Mouse (Mus musculus): ENCODE data around the gene Selenon.

Selenon gene

DNA sequence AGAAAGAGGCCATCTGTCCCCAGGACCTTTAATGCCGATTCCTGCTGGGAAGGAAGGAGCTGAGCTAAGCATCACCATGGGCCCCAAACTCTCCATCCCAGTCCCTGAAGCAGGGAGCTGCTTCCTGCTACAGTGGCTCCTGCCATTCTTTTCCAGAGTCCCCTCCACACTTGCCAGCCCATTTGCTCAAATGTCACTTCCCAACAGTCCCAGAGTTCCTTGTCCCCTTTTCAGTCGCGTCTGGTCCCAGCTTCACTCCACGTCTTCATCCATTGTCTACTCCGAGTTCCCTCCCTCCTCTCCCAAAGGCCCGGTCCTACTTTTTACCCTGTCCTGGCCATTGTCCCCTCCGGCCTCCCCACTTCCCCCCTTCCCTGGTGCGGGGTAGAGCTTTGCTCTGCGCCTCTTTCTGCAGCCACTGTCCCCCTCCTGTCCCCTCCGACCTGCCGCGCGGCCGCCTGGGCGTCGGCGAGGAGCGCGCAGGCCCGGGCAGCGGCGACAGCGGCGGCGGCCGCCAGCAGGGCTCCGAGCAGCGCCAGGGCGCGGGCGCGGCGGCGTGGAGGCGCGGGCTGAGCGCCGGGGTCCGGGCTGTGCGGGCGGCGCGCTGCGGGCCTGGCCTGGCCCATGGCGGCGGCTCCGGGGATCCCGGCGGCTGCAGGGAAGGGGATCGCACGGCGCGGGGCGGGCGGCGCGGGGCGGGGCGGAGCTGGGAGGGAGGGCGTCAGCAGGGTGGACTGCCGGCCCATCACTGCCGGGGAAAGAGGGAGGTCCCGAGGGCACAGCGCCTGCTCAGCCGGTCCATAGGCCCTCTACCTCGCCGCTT, at the start of gene Selenon:
TSS of gene Selenon (minus strand) at position 673 of the 823 bp plus-strand sequence.
- DNase-seq, result no peak

DNA sequence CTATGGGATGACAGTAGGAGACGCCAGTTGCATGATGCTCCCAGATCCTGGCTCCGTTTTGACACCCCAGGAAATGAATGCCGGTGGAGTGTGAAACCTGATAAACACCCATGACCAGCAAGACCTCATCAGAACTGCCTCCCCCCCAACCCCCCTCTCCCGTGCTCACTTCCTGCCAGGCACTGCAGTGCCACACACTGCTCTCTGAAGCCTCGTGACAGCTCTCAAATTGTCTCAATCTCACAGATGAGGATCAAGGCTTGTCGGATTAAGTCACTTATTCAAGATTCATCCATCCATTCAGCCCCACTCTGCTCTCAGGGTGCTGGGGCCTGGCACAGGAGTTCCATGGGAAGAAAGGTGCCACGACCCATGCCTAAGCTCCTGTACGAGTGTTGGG, 49.4 kb upstream of the Selenon start:
- no peak for DNase-seq

DNA sequence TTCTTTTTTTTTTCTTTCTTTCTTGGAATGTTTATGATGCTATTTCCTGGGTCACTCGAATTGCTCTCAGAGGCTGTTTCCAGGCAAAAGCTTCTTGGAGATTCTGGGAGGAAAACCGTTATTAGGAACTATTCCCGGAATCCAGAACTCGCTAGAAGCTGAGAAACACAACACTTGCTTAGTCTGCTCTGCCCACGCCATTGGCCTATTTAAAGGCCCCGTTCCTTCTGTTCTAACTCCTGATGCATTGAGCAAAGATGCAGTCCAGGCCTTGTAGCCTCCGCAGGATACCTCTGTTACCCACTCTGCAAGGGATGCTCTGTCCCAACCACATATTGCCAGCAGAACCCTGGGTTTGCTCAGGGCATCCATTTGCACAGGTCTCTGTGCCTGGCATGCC, 48.8 kb upstream of the Selenon start:
- no peak for DNase-seq

DNA sequence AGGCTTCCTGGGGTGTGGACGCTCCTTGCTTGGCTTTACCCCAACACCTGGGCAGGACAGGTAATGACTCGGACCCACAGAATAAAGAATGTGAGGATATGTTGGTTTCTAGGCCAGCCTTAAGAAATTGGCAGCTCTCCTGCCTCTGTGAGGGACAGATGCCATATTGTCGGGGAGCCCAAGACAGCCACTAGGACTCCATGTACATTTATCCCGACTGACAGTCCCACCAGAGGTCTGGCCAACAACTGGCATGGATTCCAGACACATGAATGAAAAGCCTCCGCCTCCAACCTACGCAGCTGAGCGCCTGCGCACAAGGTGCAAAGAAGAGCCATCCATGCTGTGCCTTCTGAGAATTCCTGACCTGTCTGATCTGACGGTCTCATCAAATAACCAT, 48.1 kb upstream of the Selenon start:
- peak; percentile 67 for DNase-seq

DNA sequence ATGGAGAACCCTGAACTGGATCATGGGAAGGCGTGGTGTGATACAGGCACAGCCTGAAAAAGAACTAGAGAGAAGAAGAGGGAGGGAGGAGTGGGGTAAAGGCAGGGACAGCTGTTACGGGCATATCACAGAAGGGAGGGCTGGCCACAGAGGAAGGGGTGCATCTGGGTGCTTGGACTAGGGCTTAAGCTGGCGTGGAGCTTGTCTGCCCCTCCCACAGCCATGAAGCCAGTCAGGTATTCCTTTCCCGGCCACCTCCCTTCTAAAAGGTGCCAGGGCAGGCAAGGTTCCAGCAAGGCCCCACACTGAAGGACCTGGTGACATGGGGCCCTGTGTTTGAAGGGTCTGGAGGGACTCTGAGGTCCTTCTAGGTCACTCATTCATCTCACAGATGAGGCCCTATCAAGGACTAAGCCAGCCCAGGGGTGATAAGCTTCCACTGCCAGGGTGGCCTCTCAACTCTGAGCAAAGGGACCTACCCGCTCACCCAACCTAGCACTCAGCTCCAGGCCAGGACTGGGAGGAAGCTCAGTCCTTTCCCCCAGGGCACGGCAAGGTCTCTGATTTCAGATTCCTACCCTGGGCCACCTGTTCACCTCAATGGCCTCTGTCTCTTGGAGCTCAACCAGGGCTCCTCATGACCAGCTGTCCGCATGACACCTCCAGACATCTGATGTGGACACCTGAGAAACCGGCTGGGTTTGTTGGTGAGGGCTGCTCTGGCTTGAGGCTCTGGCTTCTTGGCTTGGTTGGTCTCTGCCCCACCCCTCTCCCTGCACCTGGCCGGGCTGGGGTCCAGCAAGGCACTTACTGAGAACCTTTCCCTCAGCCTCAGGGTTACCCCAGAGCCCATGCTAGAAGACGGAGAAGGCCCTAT, 45.1 kb upstream of the Selenon start:
- DNase-seq, result peak; percentile 85

DNA sequence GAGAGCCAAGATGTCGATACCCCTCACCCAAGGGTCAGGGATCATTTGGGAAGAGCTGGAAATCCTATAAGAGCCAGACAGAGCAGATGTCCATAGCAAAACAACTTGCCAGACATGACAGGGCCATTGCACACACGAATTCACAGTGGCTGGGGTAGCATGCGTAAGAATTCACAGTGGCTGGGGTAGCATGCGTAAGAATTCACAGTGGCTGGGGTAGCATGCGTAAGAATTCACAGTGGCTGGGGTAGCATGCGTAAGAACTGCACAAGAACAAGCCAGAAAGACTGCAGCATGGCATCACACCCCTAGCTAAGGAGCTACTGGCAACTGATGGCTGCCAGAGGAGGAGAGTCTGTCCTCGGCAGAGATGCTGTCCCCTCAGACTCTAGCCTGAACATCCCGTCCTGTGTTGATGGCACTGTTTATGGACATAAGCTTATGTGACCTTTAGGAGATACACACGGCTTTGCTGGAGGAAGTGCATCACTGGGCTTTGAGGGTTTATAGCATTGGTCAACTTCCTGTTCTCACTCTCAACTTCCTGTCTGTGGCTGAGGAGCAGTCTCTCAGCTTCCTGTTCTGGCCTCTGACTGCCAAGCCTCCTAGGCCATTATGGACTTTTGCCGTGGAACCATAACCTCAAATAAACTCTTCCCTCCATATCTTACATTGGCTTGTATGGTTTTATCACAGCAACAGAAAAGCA, 42.9 kb upstream of the Selenon start:
- DNase-seq, result no peak

DNA sequence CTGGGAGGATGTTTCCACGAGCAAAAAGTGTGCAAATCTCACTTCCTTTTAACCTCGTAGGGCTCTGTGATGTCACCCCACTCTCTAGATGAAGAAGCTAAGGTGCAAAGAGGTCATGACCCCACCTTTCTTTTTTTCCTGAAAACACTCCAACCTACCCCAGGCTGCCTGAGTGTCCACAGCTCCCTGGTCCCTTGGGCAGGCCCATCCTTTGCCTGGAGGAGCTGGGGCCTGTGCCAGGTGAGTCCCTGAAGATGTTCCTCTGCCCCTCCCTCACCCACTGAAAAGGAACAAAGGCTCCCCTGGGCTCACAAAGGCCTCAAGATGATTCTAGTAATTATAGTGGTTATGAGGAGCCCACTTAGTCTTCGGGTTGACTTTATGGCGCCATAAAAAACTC, 40.5 kb upstream of the Selenon start:
- peak; percentile 71 for DNase-seq

DNA sequence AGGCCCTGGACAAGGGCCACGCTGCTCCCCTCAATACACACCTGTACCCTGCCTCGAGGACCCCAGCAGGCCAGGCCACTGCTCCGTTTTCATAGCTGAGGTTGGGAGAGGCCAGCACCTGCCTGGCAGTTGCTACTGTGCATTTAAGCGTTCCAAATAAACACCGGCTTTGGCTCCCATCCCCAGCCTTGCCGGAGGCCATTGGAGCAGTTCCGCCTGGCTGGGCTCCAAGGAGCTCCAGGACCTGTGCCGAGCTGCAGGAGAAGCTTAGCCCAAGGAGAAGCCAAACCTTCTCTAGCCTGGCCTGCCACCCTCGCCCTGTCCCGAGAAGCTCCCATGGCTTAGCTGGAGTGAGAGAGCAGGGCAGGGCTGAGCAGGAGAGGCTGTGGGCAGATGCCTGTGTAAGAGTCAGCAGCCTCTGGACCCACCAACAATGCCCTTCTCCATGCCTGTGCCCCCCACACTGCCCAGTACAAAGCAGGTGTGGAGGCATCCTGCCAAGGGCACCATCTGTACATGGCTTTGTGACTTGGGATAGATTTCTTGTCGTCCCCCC, 39.6 kb upstream of the Selenon start:
- peak; percentile 99 for DNase-seq

DNA sequence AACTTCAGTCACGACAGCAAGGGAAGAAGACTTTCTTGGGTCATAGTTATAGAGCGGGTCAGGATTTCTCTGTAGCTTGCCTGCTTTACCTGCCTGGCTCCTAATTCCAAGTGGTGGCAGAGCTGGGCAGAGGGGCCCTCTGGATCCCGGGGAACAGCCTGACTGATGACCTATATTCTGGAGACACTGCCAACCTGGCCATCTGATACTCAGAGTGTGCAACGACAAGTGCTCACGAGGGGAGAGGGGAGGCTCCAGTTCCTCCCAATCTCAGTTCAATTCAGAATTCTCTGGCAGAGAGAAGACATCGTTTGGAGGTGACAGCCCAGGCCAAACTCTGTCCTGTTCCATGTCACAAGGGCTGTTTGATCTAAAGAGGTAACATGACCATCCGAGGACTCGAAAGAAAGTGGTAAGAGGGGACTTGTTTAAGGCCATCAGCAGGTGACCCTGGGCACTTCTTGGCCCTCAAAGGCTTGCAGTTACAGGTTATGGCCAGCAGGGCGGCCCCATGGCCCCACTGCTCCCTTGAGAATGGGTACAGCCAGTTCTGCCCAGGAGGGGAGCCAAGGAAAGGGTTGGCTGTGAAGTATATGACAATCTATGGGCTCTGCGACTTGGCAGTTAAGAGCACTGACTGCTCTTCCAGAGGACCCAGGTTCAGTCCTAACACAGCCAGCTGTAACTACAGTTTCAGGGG, 38.4 kb upstream of the Selenon start:
- peak; percentile 73 for DNase-seq

DNA sequence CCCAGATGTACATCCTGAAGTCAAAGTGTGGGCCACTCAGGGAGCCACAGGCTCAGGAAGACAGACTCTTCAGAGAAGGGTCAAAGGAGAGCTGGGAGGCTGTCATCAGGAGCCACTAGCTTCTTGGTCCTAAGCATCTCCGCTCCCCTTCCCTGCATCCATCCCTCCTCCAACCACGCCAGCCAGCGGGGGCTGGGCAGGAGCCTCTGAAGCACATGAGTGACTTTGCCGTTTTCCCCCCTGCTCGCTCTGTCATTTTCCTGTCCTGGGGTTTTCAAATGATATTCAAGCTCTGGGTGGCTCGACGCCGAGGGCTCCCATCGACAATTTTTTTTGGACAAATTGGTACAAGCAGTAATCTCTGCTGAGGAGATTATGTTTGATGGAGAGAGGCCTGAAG, 37.8 kb upstream of the Selenon start:
- DNase-seq, result no peak

DNA sequence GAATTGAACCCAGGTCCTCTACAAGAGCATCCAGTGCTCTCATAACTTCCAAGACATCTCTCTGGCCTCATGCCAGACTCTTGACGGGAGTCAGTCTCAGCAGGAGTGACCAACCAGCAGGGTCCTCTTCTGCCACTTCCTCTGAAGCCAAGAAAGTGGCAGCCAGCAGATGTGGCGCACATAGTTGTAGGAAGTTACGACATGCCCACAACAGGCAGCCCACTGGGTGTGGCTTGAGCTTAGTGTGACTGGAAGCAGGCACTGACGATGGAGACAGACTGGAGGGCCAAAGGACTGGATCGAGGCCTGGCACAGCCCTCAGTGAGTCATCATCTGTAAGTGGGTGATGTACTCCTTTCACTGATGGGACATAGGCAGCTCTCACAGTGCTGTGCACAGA, 37.0 kb upstream of the Selenon start:
- DNase-seq, result no peak

DNA sequence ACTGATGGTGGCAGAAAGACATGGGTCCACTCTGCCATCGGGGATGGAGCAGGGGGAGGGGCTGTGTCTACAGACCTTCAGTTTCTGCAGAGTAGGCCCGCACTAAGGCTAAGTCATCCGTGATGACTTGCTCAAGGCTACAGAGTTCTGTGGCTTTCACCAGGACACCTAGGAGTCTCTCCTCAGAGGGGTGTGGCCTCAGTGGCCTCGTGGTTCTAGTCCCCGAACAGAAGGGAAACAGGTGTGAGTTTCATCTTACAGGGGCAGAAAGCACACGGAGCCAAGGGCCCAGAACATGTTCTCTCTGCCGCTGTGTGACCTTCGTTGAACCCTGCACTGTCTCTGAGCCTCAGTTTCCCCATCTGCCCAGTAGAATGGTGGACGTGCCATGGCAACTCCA, 36.3 kb upstream of the Selenon start:
- no peak for DNase-seq

DNA sequence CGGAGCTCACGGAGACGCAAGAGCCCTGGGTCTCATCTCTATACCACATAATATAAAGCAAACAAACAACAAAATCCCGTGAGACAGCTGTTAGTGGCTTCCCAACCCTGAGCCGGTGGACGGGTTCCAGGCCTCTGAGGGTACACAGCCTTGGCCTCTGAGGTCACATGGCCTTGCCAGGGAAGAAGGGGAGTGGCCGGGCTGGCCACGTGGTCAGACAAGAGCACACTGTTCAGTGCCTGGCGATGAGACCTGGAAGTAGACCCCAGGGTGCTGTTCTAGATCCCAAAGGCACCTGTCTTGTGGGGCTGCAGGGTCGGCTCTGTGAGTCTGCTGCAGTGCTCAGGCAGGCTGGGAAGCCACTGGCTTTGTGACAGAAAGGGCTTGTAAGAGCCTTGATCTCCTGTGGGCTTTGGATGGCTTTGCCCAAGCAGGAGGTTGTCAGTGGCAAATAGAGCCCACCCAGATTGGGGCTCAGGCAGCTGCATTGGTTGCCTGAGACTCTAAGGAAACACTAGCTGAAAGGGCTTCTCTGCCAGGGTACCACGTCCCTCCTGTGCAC, 35.8 kb upstream of the Selenon start:
- DNase-seq, result no peak

DNA sequence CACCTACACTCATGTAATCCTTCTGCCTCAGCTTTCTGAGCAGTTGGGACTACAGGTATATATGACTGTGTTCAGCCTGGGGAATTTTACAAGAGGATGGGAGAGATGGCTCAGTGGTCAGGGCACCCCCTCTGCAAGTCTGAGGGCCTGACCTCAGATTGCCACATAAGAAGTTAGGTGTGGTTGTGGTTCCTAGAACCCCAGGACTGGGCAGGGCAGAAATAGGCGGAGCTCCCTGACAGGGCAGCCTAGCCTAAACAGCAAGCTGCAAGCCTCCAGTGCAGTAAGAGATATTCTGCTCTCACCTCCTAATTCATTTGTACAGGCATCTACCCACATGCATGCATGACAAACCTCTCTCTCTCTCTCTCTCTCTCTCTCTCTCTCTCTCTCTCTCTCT, 34.7 kb upstream of the Selenon start:
- no peak for DNase-seq

DNA sequence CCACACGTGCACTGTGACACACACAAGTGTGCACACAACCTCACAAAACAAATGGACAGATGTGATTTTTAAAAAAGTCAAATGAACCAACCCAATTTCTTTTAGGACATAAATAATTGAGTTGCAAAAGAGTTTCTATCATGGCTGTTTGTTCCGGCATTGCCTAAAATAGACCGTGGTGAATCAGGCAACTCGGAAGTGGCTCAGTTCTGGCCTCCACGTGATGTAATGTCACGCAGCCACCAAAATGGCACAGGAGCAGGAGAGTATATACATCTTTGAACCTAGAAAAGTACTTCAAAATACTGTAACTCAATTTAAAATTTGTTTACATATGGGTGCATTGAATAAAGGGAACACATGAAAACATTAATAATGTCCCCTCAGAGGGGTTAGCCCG, 34.2 kb upstream of the Selenon start:
- DNase-seq, result no peak

DNA sequence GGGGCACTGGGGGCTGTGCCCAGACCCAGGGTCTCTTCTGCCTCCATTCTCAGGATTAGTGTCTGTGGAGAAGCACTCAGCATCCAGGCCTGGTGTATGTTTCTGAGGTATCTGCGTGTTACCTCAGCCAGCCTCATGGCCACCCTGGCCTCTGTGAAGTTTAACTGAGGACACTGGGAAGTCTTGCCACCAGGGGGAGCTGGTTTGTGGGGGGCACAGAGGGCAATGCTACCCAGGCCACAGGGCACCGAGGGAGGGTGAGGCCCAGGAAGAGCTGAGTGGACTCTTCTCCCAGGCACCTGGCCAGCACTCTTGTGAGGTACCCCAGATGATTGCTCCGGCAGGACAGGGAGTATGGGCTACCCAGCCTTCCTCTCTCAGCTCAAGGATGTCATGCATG, 31.5 kb upstream of the Selenon start:
- no peak for DNase-seq

DNA sequence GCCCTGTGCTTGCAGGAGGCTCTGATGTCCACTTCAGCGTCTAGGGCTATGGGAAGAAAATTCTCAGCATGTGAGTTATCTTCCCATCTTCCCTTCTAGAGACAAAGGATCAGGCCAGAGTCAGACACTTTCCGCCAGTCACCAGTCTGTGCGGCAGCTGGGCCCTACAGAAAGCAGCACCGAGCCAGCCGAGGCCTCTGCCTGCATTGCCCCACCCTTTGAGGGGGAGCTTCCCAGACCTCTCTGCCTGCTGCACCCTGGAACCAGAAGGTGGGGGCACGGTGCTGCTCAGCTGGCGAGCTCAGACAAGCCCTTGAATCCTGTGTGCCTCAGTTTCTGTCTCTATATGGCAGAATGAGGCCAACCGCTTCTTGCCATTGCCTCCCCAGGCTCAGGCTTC, 29.4 kb upstream of the Selenon start:
- no peak for DNase-seq

DNA sequence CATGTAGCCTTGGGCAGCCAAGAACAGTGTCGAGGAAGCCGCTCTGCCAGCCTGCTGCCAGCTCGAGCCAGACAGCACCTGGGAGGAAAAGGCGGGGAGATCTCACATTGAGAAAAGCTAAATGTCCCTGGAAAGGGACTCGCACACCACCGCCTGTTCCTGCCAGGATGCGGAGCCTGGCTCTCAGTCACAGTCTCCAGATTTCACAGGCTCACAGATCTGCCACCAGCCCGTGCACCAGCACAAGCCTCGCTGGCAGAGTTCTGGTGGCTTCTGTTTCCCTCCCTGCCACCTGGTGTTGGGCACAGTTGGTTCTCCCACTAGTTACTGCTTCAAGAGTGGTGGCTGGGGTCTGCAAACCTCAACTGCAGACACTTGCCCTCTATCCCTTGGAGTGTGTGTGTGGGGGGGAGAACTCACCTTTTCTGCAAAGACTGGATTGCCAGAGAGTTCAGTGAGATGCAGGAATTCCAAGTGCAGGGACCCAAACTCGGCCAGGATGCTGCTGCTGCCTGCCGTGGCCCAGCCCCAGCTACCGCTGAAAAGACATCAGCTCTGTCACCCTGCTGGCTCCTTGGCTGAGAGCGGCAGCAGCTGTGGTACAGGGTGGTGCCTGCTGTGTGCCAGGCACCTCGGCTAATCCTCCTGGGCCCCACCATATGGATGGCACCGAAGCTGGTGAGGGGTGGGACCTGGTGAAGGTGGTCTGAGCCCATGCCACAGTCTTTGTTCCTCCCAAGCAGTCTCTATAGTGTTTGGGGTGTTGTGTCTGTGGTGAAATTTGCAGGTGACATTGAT, 28.6 kb upstream of the Selenon start:
- peak; percentile 87 for DNase-seq

DNA sequence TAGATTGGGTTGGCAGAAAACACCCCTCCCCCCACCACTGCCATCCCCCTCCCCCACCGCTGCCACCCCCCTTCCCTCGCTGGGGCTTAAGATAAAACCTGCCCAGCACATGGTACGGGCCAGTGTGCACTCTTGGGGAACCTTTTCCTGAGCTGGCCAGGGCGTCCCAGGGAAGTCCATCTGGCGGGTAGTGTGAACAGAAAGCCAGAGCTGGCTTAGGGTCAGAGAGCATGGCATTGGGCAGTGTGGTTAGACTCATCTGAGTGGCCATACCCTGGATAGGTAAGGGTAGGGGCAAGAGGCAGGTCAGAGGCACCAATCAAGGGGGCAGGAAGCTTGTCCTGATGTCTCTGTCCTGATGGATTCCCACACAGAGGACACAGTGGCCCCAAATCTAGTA, 27.7 kb upstream of the Selenon start:
- DNase-seq, result peak; percentile 73

DNA sequence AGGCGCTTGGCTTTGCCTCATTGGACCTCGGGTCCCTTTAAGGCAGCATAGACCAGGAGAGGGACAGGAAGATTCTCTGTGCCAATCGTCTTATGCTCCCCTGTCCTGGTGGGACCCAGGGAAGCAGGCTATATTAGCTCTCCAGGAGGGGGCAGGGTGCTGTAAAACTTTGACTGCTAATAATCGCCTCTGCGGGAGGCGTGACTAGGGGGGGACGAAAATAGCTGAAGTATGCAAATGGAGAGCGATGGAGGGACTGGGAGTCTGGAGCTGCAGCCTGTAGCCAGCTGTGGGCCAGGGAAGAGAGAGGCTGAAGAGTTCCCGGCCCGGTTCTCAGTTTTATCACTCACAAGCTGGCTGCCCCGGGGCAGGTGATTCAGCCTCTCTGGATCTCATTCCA, 27.2 kb upstream of the Selenon start:
- no peak for DNase-seq

DNA sequence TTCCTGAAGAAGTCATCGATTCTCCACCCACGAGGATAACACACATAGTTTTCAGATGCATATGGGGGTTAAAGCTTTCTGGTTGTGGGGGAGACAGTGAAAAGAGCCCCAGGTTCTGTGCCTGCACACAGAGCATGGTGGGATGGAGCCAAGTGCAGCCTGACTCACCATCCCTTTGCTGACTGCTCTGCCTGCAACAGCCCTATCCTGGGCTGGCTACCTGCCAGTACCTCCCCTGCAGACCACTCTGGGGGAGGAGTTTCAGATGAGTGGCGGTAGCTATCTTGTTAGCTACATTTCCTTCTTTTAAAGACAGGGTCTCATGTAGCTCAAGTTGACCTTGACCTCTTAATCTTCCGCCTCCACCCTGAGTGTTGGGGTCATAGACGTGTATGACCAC, 26.4 kb upstream of the Selenon start:
- no peak for DNase-seq

Data from cerebellum, adult 9-10 months (tissue).